Mouse (Mus musculus) liver, embryonic 15.5 days (tissue): ENCODE data around the gene Cdh20. TPM values are rescaled to one million over a fixed set of nuclear protein-coding genes. Genes with fewer than 3 reads are reported as not detected.

Experiments used
- ATAC-seq: fragments of 200-750 bp; cut with Nextera tagmentation; 2 replicates; pipeline ENCODE4 v1.8.0; 2017; ENCODE audit warnings: moderate number of reproducible peaks, mild to moderate bottlenecking, moderate library complexity; ENCODE audit not compliant: insufficient read depth
- H3K27ac ChIP-seq: fragments of 300-500 bp; sonication (generic); replicated peaks from 2 replicates; pipeline ENCODE4 v1.5.1; 2015; ENCODE audit warnings: mild to moderate bottlenecking, inconsistent platforms
- H3K27me3 ChIP-seq: fragments of 300-500 bp; sonication (generic); 2 replicates; pipeline ENCODE4 v1.6.1; 2015; ENCODE audit warnings: mild to moderate bottlenecking, inconsistent platforms
- H3K36me3 ChIP-seq: fragments of 300-500 bp; sonication (generic); replicated peaks from 2 replicates; pipeline ENCODE4 v1.6.1; 2015; ENCODE audit warnings: moderate library complexity, mild to moderate bottlenecking, inconsistent platforms
- H3K4me1 ChIP-seq: fragments of 300-500 bp; sonication (generic); replicated peaks from 2 replicates; pipeline ENCODE4 v1.6.1; 2015; ENCODE audit warnings: inconsistent platforms
- H3K4me2 ChIP-seq: fragments of 300-500 bp; sonication (generic); 2 replicates; pipeline ENCODE4 v1.6.1; 2015; ENCODE audit warnings: moderate library complexity, mild to moderate bottlenecking, inconsistent platforms
- H3K4me3 ChIP-seq: fragments of 300-500 bp; sonication (generic); replicated peaks from 2 replicates; pipeline ENCODE4 v1.5.1; 2015; ENCODE audit warnings: mild to moderate bottlenecking, inconsistent platforms
- H3K9ac ChIP-seq: fragments of 300-500 bp; sonication (generic); 2 replicates; pipeline ENCODE4 v1.6.1; 2015; ENCODE audit warnings: moderate library complexity, mild to moderate bottlenecking, inconsistent platforms
- H3K9me3 ChIP-seq: fragments of 300-500 bp; sonication (generic); replicated peaks from 2 replicates; pipeline ENCODE4 v1.6.1; 2016; ENCODE audit warnings: inconsistent platforms
- WGBS: fragments of 180-500 bp; shearing (Covaris S2); methylation state at CpG from one replicate; pipeline ENCODE4 v1.1.7; 2015; ENCODE audit warnings: mixed read lengths; ENCODE audit not compliant: insufficient replicate concordance; 5-methylcytosine and 5-hydroxymethylcytosine counted together
- polyA plus RNA-seq: library from polyadenylated mRNA; unstranded; fragments of >200 nt; fragmentation: Nextera tagmentation; extraction: Ambion mirVana; gene quantifications from 2 replicates; pipeline ENCODE4 v1.2.1, GENCODE M21; 2015

Gene Cdh20
- polyA plus RNA-seq = not detected in 2 replicates

DNA sequence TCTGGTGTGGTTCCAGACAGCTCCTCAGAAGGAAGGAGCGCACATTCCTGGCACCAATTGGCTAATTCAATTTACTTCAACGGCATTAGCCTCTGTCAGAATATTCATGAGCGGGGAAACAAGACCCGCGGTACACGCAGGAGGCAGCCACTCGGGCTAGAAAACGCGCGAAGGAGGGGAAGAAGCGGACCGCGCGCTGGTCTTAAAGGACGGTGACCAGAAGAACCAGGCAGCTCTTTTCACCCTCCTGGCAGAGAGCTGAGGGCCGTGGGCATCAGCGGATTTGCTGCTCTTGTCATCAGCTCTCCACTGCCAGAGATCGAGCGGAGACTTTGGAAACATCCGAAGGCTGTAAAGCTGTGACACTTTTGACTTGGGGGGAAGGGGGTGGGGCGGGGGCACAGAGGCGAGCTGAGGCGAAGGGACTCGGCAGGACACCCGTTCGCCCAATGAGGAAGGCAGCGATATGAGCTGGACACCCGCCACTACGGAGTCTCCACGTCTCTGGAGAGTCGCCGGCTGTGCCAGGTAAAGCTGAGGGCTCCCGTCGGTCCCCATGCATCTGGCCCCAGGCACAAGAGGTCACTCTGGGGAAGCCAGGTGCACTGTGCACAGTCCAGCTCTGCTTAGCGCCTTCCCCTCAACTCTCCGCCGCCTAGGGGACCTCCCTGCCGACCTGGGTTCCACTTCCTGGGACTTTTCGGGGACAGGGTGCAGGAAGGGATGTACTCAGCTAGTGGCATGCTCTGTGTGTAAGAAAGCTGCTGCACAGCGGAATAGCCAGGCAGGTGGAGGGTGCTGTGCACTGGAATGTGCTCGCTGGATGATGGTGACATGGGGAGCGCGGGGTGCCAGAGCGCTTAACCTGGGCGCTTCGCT is at the start of gene Cdh20:
Cdh20 (plus strand) TSS at position 159 of the 879 bp plus-strand sequence.
- Histone ChIP-seq H3K36me3 (no peaks in the 10 kb centered on the region), H3K9me3 (no peaks in the 10 kb centered on the region), H3K4me1 (no peaks in the 10 kb centered on the region), H3K27me3 (peaks cover 24% of the 10 kb centered on the region), H3K4me3 (no peak within 1 kb of the TSS), H3K27ac (no peak within 1 kb of the TSS), H3K9ac (no peak within 1 kb of the TSS), H3K4me2 (peak within 1 kb of the TSS; percentile 33)
- WGBS = 1% methylated on average over 46 of the region's 46 CpGs
- ATAC-seq = no peak

DNA sequence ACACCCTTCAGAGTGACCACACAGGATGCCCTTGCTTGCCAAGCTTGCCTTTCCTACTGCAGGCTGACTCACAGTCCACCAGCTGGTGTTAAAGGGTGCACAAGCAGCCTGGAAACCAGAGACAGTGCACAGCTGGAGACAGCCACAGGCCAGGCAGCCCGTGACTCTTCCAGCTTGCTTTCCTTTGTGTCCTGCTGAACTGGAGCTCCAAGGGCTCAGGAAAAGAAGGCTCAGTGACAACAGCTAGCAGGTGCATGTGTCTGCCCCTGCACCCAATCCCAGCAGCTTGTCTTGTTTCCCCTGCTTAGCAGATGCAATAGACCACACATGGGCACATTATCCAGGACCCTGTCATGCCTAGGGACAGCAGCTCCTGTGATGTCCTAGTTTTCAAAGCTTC is 21.5 kb upstream of the Cdh20 start:
- Histone ChIP-seq H3K36me3 (no peaks in the 10 kb centered on the region), H3K27me3 (no peaks in the 10 kb centered on the region), H3K9me3 (no peaks in the 10 kb centered on the region), H3K4me3 (no peak overlapping the region), H3K9ac (no peak overlapping the region), H3K4me2 (no peak overlapping the region), H3K4me1 (no peaks in the 10 kb centered on the region), H3K27ac (no peak overlapping the region)
- WGBS = 23% methylated on average over 1 of the region's 1 CpGs
- ATAC-seq = no peak

DNA sequence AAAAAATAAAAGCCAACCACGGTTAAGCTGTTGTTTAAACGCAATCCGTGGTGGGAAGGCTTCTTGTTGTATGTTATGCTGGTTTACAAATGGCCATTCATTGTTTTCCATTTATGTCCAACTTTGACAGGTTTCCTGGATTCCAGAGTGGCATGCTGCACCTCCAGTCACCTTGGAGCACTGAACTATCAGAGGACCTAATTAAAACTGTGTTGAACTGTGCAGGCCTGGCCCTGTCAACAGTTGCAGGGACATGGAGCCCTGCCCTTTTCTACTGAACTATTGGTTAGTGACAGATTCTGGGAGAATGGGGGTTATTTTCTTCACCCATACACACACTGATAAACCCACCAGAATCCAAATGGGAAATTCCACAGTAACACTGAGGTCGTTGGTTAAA is 20.9 kb upstream of the Cdh20 start:
- 45% methylated on average over 4 of the region's 4 CpGs for WGBS

DNA sequence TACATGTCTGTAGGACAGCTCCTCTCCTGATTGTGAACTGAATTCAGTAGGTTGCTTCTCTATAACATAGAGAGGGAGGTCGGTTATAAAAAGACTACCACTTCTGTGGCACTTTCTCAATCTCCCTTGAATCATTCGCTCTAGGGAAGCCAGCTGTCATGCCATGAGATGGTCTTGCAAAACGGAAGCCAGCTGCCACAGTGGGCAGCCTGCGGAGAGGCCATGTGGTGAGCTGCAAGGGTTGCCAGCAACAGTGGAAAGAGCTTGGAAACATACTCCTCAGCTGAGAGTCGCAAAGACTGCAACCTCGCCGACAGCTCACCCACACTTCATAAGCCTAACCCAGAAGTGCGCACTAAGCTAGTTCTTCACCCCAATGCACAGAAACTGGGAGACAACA is 13.8 kb upstream of the Cdh20 start:
- 61% methylated on average over 8 of the region's 8 CpGs for WGBS
- no peak overlapping the region for H3K4me2 ChIP-seq
- no peak overlapping the region for H3K4me3 ChIP-seq
- H3K9me3 ChIP-seq = no peaks in the 10 kb centered on the region
- H3K9ac ChIP-seq = no peak overlapping the region
- H3K4me1 ChIP-seq = no peaks in the 10 kb centered on the region
- ATAC-seq = no peak
- H3K27ac ChIP-seq = no peak overlapping the region
- H3K36me3 ChIP-seq = no peaks in the 10 kb centered on the region
- no peaks in the 10 kb centered on the region for H3K27me3 ChIP-seq

More for the DNA sequence above, 20.9 kb upstream of the Cdh20 start:
- H3K4me1 ChIP-seq = no peaks in the 10 kb centered on the region
- H3K9me3 ChIP-seq = no peaks in the 10 kb centered on the region
- ATAC-seq = no peak
- no peak overlapping the region for H3K9ac ChIP-seq
- H3K4me3 ChIP-seq = no peak overlapping the region
- no peaks in the 10 kb centered on the region for H3K36me3 ChIP-seq
- no peak overlapping the region for H3K27ac ChIP-seq
- H3K27me3 ChIP-seq = no peaks in the 10 kb centered on the region
- H3K4me2 ChIP-seq = no peak overlapping the region

DNA sequence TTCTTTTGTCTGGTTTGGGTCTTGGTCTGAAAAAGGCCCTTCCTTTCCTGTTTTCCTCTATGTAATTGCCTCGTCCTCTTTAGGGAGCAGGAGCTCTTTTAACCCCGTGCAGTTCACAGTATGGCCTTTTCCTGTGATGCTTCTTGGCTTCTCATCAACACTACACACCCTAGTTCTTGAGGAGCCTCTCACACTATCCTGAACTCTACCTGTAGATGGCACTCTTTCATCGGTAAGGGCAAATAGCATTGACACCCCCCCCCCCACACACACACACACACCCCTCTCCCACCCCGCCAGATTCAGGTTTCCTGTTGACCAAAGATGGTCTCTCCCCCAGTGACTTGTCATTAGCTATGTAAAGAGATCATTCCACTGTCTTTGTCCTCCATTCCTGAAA is 12.4 kb upstream of the Cdh20 start:
- WGBS = 17% methylated on average over 4 of the region's 4 CpGs

DNA sequence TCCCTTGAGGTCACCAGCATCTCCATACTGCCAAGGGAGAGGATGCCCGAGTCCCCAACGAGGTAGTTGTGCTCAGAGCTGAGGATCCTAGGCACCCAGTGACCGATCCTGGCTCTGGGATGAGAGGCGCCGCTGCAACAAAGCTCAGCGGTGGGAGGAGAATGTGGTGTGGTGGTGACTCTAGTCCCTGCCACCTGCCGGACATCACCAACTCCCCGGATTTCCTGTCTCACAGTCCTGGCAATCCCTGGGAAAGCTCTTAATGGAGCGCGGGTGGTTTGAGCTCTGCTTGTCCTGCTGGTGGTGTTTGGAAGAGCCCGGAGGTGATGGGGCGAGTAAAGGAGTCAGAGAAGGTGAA is 900 bp downstream of the Cdh20 start:
- peak overlapping the region; percentile 33; the same call in 1 of the 2 replicates for H3K4me2 ChIP-seq
- H3K4me3 ChIP-seq = no peak overlapping the region
- no peak overlapping the region for H3K9ac ChIP-seq
- no peaks in the 10 kb centered on the region for H3K36me3 ChIP-seq
- H3K27me3 ChIP-seq = peaks cover 24% of the 10 kb centered on the region
- H3K4me1 ChIP-seq = no peaks in the 10 kb centered on the region
- no peak overlapping the region for H3K27ac ChIP-seq
- H3K9me3 ChIP-seq = no peaks in the 10 kb centered on the region
- under 1% methylated on average over 12 of the region's 12 CpGs for WGBS
- no peak for ATAC-seq

More for the DNA sequence above, 12.4 kb upstream of the Cdh20 start:
- no peaks in the 10 kb centered on the region for H3K9me3 ChIP-seq
- ATAC-seq = no peak
- H3K27ac ChIP-seq = no peak overlapping the region
- no peak overlapping the region for H3K4me3 ChIP-seq
- H3K9ac ChIP-seq = no peak overlapping the region
- no peak overlapping the region for H3K4me2 ChIP-seq
- no peaks in the 10 kb centered on the region for H3K36me3 ChIP-seq
- H3K27me3 ChIP-seq = no peaks in the 10 kb centered on the region
- no peaks in the 10 kb centered on the region for H3K4me1 ChIP-seq

DNA sequence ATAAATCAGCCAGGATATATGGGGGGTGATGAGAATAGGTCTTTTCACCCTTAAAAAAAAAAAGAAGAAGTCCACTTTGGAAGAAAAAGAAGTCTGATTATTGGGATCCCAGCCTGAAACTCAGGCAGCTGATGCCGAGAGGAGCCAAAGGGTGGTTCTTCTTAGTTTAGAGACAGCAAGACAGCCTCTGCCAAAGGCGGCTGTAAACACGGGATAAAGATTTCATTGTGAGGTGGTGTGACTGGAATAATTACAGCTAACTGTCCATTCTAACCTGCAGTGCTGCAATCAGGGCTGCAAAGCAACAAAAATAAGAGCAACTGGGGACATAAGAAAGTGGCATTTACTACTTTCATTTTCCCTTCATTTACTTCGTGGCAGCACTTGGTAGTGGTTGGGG is 3.6 kb downstream of the Cdh20 start:
- H3K4me3 ChIP-seq = no peak overlapping the region
- no peaks in the 10 kb centered on the region for H3K9me3 ChIP-seq
- H3K4me1 ChIP-seq = no peaks in the 10 kb centered on the region
- no peaks in the 10 kb centered on the region for H3K36me3 ChIP-seq
- no peak for ATAC-seq
- H3K27me3 ChIP-seq = peaks cover 24% of the 10 kb centered on the region
- no peak overlapping the region for H3K4me2 ChIP-seq
- WGBS = 47% methylated on average over 4 of the region's 4 CpGs
- no peak overlapping the region for H3K9ac ChIP-seq
- no peak overlapping the region for H3K27ac ChIP-seq

DNA sequence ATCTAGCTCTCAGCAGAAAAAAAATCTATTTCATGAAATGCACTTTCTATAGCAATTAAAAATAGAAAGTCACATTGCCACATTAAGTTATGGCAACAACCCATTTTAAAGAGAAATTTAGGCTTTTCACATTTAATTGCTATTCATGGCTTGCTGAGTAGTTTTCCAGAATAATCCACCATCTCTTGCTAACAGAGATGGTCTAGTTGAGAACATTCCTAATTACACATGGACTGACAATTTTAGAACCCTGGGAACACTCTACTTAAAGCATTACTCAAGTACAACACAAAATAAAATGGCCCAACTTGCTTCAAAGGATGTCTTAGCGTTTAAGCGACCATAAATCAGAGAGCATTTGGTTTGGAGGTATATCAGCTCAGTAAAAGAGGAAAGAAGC is 4.9 kb downstream of the Cdh20 start:
- no peaks in the 10 kb centered on the region for H3K36me3 ChIP-seq
- H3K9me3 ChIP-seq = no peaks in the 10 kb centered on the region
- no peak overlapping the region for H3K4me3 ChIP-seq
- no peak overlapping the region for H3K9ac ChIP-seq
- H3K27me3 ChIP-seq = peaks cover 16% of the 10 kb centered on the region
- no peak overlapping the region for H3K4me2 ChIP-seq
- WGBS = 56% methylated on average over 2 of the region's 2 CpGs
- no peak for ATAC-seq
- no peaks in the 10 kb centered on the region for H3K4me1 ChIP-seq
- no peak overlapping the region for H3K27ac ChIP-seq

DNA sequence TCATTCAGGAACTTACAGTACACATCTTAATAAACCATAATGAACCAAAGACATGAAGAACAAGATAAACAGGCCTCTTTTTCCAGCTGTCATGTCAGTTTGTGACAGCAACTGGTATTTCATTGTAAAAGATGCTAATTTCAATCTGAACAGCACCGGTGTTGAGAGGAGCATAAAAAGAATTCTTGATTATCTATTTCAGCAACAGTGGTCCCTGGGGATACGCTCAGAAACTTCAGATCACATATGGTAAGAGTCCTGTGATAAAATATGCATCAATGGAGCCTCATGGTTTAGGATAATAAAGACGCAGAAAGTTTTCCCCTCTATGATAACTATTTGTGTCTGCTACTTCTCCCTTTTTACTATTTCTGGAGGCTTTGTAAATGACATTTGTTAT is 25.2 kb downstream of the Cdh20 start:
- no peaks in the 10 kb centered on the region for H3K9me3 ChIP-seq
- no peak overlapping the region for H3K27ac ChIP-seq
- no peaks in the 10 kb centered on the region for H3K4me1 ChIP-seq
- 54% methylated on average over 3 of the region's 3 CpGs for WGBS
- H3K27me3 ChIP-seq = no peaks in the 10 kb centered on the region
- no peak for ATAC-seq
- no peak overlapping the region for H3K4me2 ChIP-seq
- no peak overlapping the region for H3K9ac ChIP-seq
- no peak overlapping the region for H3K4me3 ChIP-seq
- no peaks in the 10 kb centered on the region for H3K36me3 ChIP-seq

DNA sequence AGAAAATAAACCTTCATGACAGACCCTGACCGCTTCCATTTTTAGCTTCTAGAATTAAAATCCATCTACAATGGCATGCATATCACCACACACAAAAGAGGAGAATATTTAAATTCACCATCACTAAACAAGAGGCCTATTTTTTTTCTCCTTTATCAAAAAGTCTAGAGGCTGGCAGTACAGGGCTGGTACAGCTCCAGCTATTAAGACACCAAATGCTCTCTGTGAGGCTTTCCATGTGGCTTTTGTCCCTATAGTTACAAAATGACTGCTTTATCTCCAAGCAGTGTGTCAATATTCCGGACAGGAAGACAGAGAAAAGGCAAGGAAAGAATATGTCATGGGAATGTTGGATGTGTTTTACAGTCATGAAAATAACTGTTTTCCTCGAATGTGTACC is 27.8 kb downstream of the Cdh20 start:
- ATAC-seq = no peak
- H3K27ac ChIP-seq = no peak overlapping the region
- no peaks in the 10 kb centered on the region for H3K4me1 ChIP-seq
- H3K4me3 ChIP-seq = no peak overlapping the region
- WGBS = 41% methylated on average over 3 of the region's 3 CpGs
- H3K9ac ChIP-seq = no peak overlapping the region
- H3K9me3 ChIP-seq = no peaks in the 10 kb centered on the region
- H3K36me3 ChIP-seq = no peaks in the 10 kb centered on the region
- no peaks in the 10 kb centered on the region for H3K27me3 ChIP-seq
- no peak overlapping the region for H3K4me2 ChIP-seq

DNA sequence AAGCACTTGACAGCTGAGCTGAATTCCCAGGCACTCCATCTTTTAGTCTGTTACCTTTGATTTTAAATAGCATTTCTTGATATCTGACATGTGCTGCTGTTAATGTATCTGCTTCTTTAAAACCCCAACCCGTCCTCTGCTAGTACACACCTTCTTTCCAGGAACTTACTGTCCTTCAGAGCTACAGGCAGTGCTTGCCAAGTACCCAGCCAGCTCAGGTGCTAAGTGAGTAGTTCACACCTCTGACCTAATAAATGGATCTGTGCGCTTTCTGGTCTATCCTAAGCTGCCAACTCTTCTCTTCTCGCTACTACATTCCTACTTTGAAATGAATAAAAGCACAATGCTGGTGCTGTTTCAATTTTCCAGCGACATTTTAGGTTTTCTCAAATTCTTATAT is 28.8 kb downstream of the Cdh20 start:
- WGBS = 39% methylated on average over 4 of the region's 4 CpGs
- no peaks in the 10 kb centered on the region for H3K27me3 ChIP-seq
- H3K27ac ChIP-seq = no peak overlapping the region
- H3K9me3 ChIP-seq = no peaks in the 10 kb centered on the region
- ATAC-seq = no peak
- no peaks in the 10 kb centered on the region for H3K4me1 ChIP-seq
- no peaks in the 10 kb centered on the region for H3K36me3 ChIP-seq
- H3K4me3 ChIP-seq = no peak overlapping the region
- no peak overlapping the region for H3K4me2 ChIP-seq
- no peak overlapping the region for H3K9ac ChIP-seq

DNA sequence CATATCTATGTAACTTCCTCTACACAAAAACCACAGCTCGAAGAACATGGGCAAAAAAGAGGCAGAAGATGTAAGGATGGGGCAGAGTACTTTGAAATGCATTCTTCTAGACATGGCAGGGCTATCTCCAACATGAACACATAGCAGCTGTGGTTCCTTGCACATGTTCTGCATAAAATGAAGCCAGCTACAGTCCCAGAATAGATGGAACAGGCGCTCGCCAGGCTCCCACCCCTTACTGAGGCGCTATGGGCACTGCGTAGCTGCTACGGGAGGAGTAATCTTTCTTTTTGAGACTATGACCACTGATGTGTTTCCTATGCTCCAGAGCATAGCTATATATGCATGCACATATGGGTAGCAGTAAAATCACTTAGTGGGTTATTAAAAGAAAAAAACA is 36.4 kb downstream of the Cdh20 start:
- Histone ChIP-seq H3K4me2 (no peak overlapping the region), H3K4me1 (no peaks in the 10 kb centered on the region), H3K9me3 (no peaks in the 10 kb centered on the region), H3K27ac (no peak overlapping the region), H3K4me3 (no peak overlapping the region), H3K36me3 (no peaks in the 10 kb centered on the region), H3K27me3 (no peaks in the 10 kb centered on the region), H3K9ac (no peak overlapping the region)
- 63% methylated on average over 6 of the region's 6 CpGs for WGBS
- ATAC-seq = no peak
